Mouse (Mus musculus): ENCODE measurements around the gene Vmn1r191. TPM values are rescaled to one million over a fixed set of nuclear protein-coding genes. Genes with fewer than 3 reads are reported as not detected.
"Not testable (repeated sequence)": the region's sequence is repeated elsewhere in the genome, so short reads cannot be mapped to it uniquely, and the experiment has no call there.

The Vmn1r191 gene
- total and polyA plus RNA-seq, 2 experiments from 2014 or later: not detected

DNA sequence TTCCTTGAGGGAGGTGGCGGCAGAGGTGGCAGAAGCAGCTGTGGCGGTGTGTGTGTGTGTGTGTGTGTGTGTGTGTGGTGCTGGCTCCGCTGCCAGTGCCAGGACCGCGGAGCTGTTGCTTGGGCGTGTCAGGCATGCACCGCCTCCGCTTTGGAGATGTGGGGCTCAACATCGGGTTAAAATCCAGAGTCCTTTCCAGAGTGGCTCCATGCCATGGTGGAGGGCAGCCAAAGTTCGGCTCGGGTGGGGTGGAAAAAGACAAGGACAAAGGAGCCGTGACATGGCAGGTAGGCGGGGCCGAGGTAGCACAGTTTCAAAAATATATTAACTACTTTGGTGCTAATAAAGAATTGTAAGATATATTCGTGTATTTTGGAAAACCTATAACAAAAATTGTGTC, 15.4 kb downstream of the Vmn1r191 start:
- Histone ChIP-seq H3K9ac (replicated peaks; ENCODE audit: low read length, poor library complexity, severe bottlenecking) (no peak overlapping the region), H3K4me1 (ENCODE audit: insufficient read depth, low read length) (no peaks in the 10 kb centered on the region), H3K4me3 (ENCODE audit: low read depth, low read length) (no peak overlapping the region), H3K9me3 (ENCODE audit: low read length) (peaks cover 5% of the 10 kb centered on the region; the same call in 1 of the 2 replicates), H3K27ac (ENCODE audit: low read depth, low read length) (no peak overlapping the region), H3K36me3 (ENCODE audit: insufficient read depth, low read length) (no peaks in the 10 kb centered on the region), H3K27me3 (ENCODE audit: insufficient read depth, low read length) (no peaks in the 10 kb centered on the region), H3K4me2 (ENCODE audit: low read depth, low read length, poor library complexity, severe bottlenecking) (no peak overlapping the region)
- ATAC-seq (ENCODE audit: low FRiP score) (no peak), DNase-seq (ENCODE audit: low spot score) (no peak)
- TF ChIP-seq CTCF (IDR thresholded peaks at IDR 0.05): no peak
- WGBS: 93% methylated on average over 15 of the region's 15 CpGs

- TF ChIP-seq CTCF (IDR thresholded peaks at IDR 0.05): peak; percentile 31; the same call in 1 of the 2 replicates
- 85% methylated on average over 4 of the region's 5 CpGs for WGBS
- DNase-seq (ENCODE audit: low spot score): peak; percentile 14
Measured at GRCm38 (mm10) chr13:22136495-22137293, 47.1 kb downstream of the Vmn1r191 start.

More at GRCm38 (mm10) chr13:22136495-22137293, 47.1 kb downstream of the Vmn1r191 start:
- H3K4me3 ChIP-seq (ENCODE audit: low read depth, low read length); H3K36me3 ChIP-seq (ENCODE audit: insufficient read depth, low read length); H3K4me2 ChIP-seq (ENCODE audit: low read depth, low read length, poor library complexity, severe bottlenecking); H3K27me3 ChIP-seq (ENCODE audit: insufficient read depth, low read length); H3K9ac ChIP-seq (replicated peaks; ENCODE audit: low read length, poor library complexity, severe bottlenecking); H3K4me1 ChIP-seq (ENCODE audit: insufficient read depth, low read length); H3K9me3 ChIP-seq (ENCODE audit: low read length); H3K27ac ChIP-seq (ENCODE audit: low read depth, low read length): not testable (repeated sequence)
- peak; percentile 65 for ATAC-seq (ENCODE audit: low FRiP score)

Small RNA genes within 50 kb of the gene (microRNA-seq; reads per million reads assigned to microRNA genes)
- gene Gm23282 (ENCODE audit: borderline number of aligned reads) (not detected), gene Gm25084 (ENCODE audit: borderline number of aligned reads) (not detected)

Other genes with a start within 250 kb of the Vmn1r191 start
- 8.1 and 9.8 TPM in 2 replicates for gene Zfp184, start 238.9 kb downstream of the Vmn1r191 start, total RNA-seq (2014; rRNA removed)
- 7.5 and 8.4 TPM in 2 replicates for gene Zfp184, start 238.9 kb downstream of the Vmn1r191 start, polyA plus RNA-seq (2015; fragmentation: Nextera tagmentation; extraction: Ambion mirVana)
- 0.05 and 0.90 TPM in 2 replicates for gene Pom121l2, start 202.8 kb downstream of the Vmn1r191 start, total RNA-seq (2014; rRNA removed)
- gene Pom121l2, start 202.8 kb downstream of the Vmn1r191 start, polyA plus RNA-seq (2015; fragmentation: Nextera tagmentation; extraction: Ambion mirVana): not detected in 2 replicates
- gene Prss16, start 174.2 kb downstream of the Vmn1r191 start, total RNA-seq (2014; rRNA removed): 0.09 and 1.6 TPM in 2 replicates
- gene Prss16, start 174.2 kb downstream of the Vmn1r191 start, polyA plus RNA-seq (2015; fragmentation: Nextera tagmentation; extraction: Ambion mirVana): not detected in 2 replicates
- 4.5 and 62.6 TPM in 2 replicates for gene Hist1h2ah, start 148.4 kb downstream of the Vmn1r191 start, total RNA-seq (2014; rRNA removed)
- 6.9 TPM in 1 of 2 replicates, not detected in the other for gene Hist1h2ah, start 148.4 kb downstream of the Vmn1r191 start, polyA plus RNA-seq (2015; fragmentation: Nextera tagmentation; extraction: Ambion mirVana)
- 112 and 321 TPM in 2 replicates for gene Hist1h2bk, start 148.1 kb downstream of the Vmn1r191 start, total RNA-seq (2014; rRNA removed)
- not detected in 2 replicates for gene Hist1h2bk, start 148.1 kb downstream of the Vmn1r191 start, polyA plus RNA-seq (2015; fragmentation: Nextera tagmentation; extraction: Ambion mirVana)
- gene Hist1h4i, start 142.6 kb downstream of the Vmn1r191 start, total RNA-seq (2014; rRNA removed): 10.0 and 19.2 TPM in 2 replicates
- gene Hist1h4i, start 142.6 kb downstream of the Vmn1r191 start, polyA plus RNA-seq (2015; fragmentation: Nextera tagmentation; extraction: Ambion mirVana): 2.2 and 2.5 TPM in 2 replicates
- gene Hist1h2ag, start 141.0 kb downstream of the Vmn1r191 start, total RNA-seq (2014; rRNA removed): 84.2 and 252 TPM in 2 replicates
- 2.5 TPM in 1 of 2 replicates, not detected in the other for gene Hist1h2ag, start 141.0 kb downstream of the Vmn1r191 start, polyA plus RNA-seq (2015; fragmentation: Nextera tagmentation; extraction: Ambion mirVana)
- 161 and 335 TPM in 2 replicates for gene Hist1h2bj, start 140.8 kb downstream of the Vmn1r191 start, total RNA-seq (2014; rRNA removed)
- 2.7 and 3.2 TPM in 2 replicates for gene Hist1h2bj, start 140.8 kb downstream of the Vmn1r191 start, polyA plus RNA-seq (2015; fragmentation: Nextera tagmentation; extraction: Ambion mirVana)
- not detected in 2 replicates for gene Vmn1r188, start 99.5 kb downstream of the Vmn1r191 start, total RNA-seq (2014; rRNA removed)
- not detected in 2 replicates for gene Vmn1r188, start 99.5 kb downstream of the Vmn1r191 start, polyA plus RNA-seq (2015; fragmentation: Nextera tagmentation; extraction: Ambion mirVana)
- gene Vmn1r189, start 78.1 kb downstream of the Vmn1r191 start, total RNA-seq (2014; rRNA removed): not detected in 2 replicates
- not detected in 2 replicates for gene Vmn1r189, start 78.1 kb downstream of the Vmn1r191 start, polyA plus RNA-seq (2015; fragmentation: Nextera tagmentation; extraction: Ambion mirVana)
- gene Vmn1r192, start 7.2 kb upstream of the Vmn1r191 start, total RNA-seq (2014; rRNA removed): not detected in 2 replicates
- gene Vmn1r192, start 7.2 kb upstream of the Vmn1r191 start, polyA plus RNA-seq (2015; fragmentation: Nextera tagmentation; extraction: Ambion mirVana): not detected in 2 replicates
- not detected in 2 replicates for gene Vmn1r193, start 39.2 kb upstream of the Vmn1r191 start, total RNA-seq (2014; rRNA removed)
- gene Vmn1r193, start 39.2 kb upstream of the Vmn1r191 start, polyA plus RNA-seq (2015; fragmentation: Nextera tagmentation; extraction: Ambion mirVana): not detected in 2 replicates
- gene Vmn1r194, start 60.2 kb upstream of the Vmn1r191 start, total RNA-seq (2014; rRNA removed): not detected in 2 replicates
- gene Vmn1r194, start 60.2 kb upstream of the Vmn1r191 start, polyA plus RNA-seq (2015; fragmentation: Nextera tagmentation; extraction: Ambion mirVana): not detected in 2 replicates
- gene Vmn1r195, start 86.6 kb upstream of the Vmn1r191 start, total RNA-seq (2014; rRNA removed): not detected in 2 replicates
- not detected in 2 replicates for gene Vmn1r195, start 86.6 kb upstream of the Vmn1r191 start, polyA plus RNA-seq (2015; fragmentation: Nextera tagmentation; extraction: Ambion mirVana)
- not detected in 2 replicates for gene Vmn1r196, start 106.0 kb upstream of the Vmn1r191 start, total RNA-seq (2014; rRNA removed)
- not detected in 2 replicates for gene Vmn1r196, start 106.0 kb upstream of the Vmn1r191 start, polyA plus RNA-seq (2015; fragmentation: Nextera tagmentation; extraction: Ambion mirVana)
- not detected in 2 replicates for gene Vmn1r197, start 140.6 kb upstream of the Vmn1r191 start, total RNA-seq (2014; rRNA removed)
- gene Vmn1r197, start 140.6 kb upstream of the Vmn1r191 start, polyA plus RNA-seq (2015; fragmentation: Nextera tagmentation; extraction: Ambion mirVana): not detected in 2 replicates
- not detected in 2 replicates for gene Vmn1r198, start 166.4 kb upstream of the Vmn1r191 start, total RNA-seq (2014; rRNA removed)
- gene Vmn1r198, start 166.4 kb upstream of the Vmn1r191 start, polyA plus RNA-seq (2015; fragmentation: Nextera tagmentation; extraction: Ambion mirVana): not detected in 2 replicates
- not detected in 2 replicates for gene Vmn1r199, start 195.8 kb upstream of the Vmn1r191 start, total RNA-seq (2014; rRNA removed)
- not detected in 2 replicates for gene Vmn1r199, start 195.8 kb upstream of the Vmn1r191 start, polyA plus RNA-seq (2015; fragmentation: Nextera tagmentation; extraction: Ambion mirVana)
- not detected in 2 replicates for gene Vmn1r200, start 206.4 kb upstream of the Vmn1r191 start, total RNA-seq (2014; rRNA removed)
- not detected in 2 replicates for gene Vmn1r200, start 206.4 kb upstream of the Vmn1r191 start, polyA plus RNA-seq (2015; fragmentation: Nextera tagmentation; extraction: Ambion mirVana)

Data from midbrain, postnatal 0 days (tissue).